Mouse (Mus musculus) heart, embryonic 11.5 days (tissue): ENCODE measurements around the gene Fam173a. TPM values are rescaled to one million over a fixed set of nuclear protein-coding genes. Genes with fewer than 3 reads are reported as not detected.
A peak's percentile ranks its signal among the peaks of the same experiment; 100 is the strongest.

Source experiments
- ATAC-seq: fragments of 200-750 bp; cut with Nextera tagmentation; replicated peaks from 2 replicates; pipeline ENCODE4 v1.8.0; 2017; ENCODE audit warnings: moderate library complexity; ENCODE audit not compliant: insufficient number of reproducible peaks, low FRiP score, low TSS enrichment
- H3K27ac ChIP-seq: fragments of 300-500 bp; sonication (generic); 2 replicates; pipeline ENCODE4 v1.5.1; 2014; ENCODE audit warnings: mild to moderate bottlenecking, low read depth, low read length
- H3K27me3 ChIP-seq: fragments of 300-500 bp; sonication (generic); 2 replicates; pipeline ENCODE4 v1.6.1; 2014; ENCODE audit warnings: mild to moderate bottlenecking, low read length, mixed read lengths; ENCODE audit not compliant: control insufficient read depth, insufficient read depth
- H3K36me3 ChIP-seq: fragments of 300-500 bp; sonication (generic); 2 replicates; pipeline ENCODE4 v1.6.1; 2014; ENCODE audit warnings: mild to moderate bottlenecking, low read length, moderate library complexity, mixed read lengths; ENCODE audit not compliant: control insufficient read depth, insufficient read depth
- H3K4me1 ChIP-seq: fragments of 300-500 bp; sonication (generic); 2 replicates; pipeline ENCODE4 v1.6.1; 2014; ENCODE audit warnings: low read length; ENCODE audit not compliant: control insufficient read depth, insufficient read depth
- H3K4me2 ChIP-seq: fragments of 300-500 bp; sonication (generic); 2 replicates; pipeline ENCODE4 v1.6.1; 2014; ENCODE audit warnings: mild to moderate bottlenecking, moderate library complexity
- H3K4me3 ChIP-seq: fragments of 300-500 bp; sonication (generic); 2 replicates; pipeline ENCODE4 v1.5.1; 2014; ENCODE audit warnings: low read depth, low read length
- H3K9ac ChIP-seq: fragments of 300-500 bp; sonication (generic); 2 replicates; pipeline ENCODE4 v1.6.1; 2014; ENCODE audit warnings: mild to moderate bottlenecking, low read depth, low read length, moderate library complexity
- H3K9me3 ChIP-seq: fragments of 300-500 bp; sonication (generic); replicated peaks from 2 replicates; pipeline ENCODE4 v1.6.1; 2016; ENCODE audit warnings: low read length; ENCODE audit not compliant: control insufficient read depth
- WGBS: fragments of 180-500 bp; shearing (Covaris S2); extraction: QIAGEN DNeasy Blood & Tissue Kit; methylation state at CpG from one replicate; pipeline ENCODE4 v1.1.7; 2014; ENCODE audit not compliant: insufficient replicate concordance; 5-methylcytosine and 5-hydroxymethylcytosine counted together
- polyA plus RNA-seq: library from polyadenylated mRNA; unstranded; fragments of >200 nt; fragmentation: Nextera tagmentation; extraction: Ambion mirVana; gene quantifications from 2 replicates; pipeline ENCODE4 v1.2.1, GENCODE M21; 2014

The Fam173a gene
- polyA plus RNA-seq, 1 experiment from 2014 or later = 74.0 TPM

DNA sequence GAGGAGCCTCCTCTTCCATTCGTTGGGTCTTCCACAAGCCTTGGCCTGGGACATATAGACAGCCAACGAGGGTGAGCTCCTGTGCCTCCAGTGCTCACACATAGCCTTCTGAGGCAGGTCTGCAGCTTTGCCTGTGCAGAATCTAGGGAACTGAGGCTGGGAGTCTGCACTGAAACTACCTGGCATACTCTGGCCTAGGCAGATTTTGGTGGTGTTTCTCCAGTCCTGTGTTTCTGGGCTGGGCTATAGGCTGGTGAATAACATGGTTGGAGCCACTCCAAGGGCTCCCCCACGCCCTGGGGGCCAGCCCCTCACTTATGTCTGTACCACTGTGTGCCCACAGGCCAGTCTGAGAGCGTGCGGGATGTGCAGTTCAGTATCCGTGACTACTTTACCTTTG is 32.6 kb upstream of the Fam173a start:
- WGBS = 85% methylated on average over 6 of the region's 6 CpGs
- no peak overlapping the region for H3K27ac ChIP-seq
- H3K4me3 ChIP-seq = peak overlapping the region; percentile 70; the same call in 1 of the 2 replicates
- no peak overlapping the region for H3K9ac ChIP-seq
- H3K36me3 ChIP-seq = peaks cover 16% of the 10 kb centered on the region
- no peak for ATAC-seq
- no peaks in the 10 kb centered on the region for H3K9me3 ChIP-seq
- H3K4me1 ChIP-seq = peaks cover 28% of the 10 kb centered on the region
- H3K27me3 ChIP-seq = peaks cover 15% of the 10 kb centered on the region
- H3K4me2 ChIP-seq = peak overlapping the region; percentile 97

DNA sequence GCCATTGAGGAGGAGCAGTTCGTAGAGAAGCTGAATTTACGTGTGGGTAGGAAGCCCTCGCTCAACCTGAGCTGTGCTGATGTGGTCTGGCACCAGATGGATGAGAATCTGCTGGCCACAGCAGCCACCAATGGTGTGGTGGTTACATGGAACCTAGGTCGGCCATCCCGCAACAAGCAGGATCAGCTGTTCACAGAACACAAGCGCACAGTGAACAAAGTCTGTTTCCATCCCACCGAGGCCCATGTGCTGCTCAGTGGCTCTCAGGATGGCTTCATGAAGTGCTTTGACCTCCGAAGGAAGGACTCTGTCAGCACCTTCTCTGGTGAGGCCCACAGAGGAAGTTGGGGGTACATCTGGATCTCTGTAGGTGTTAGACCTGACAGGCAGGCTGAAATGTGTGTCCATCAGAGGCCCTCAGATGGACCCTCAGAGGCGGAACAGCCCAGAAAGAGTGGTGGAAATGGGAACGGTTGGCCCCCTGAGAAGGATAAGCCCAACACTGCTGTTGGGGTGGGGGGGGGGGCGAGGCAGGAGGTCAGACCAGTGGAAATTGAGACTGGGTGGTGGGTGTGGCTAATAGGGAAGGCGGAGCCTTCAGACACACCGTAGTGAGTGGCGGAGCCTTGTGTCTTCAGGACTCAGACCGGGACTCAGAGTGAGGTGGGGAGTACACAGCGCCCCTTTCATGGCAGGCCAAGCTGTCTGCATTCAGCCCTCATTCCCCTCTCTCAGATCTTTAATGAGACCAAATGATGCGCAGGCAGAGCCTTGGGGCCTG is 31.9 kb upstream of the Fam173a start:
- Histone ChIP-seq H3K9ac (0 out of 2 replicates have a peak overlapping the region, but pooled peaks have one; percentile 12), H3K27ac (no peak overlapping the region)
- ATAC-seq = no peak

DNA sequence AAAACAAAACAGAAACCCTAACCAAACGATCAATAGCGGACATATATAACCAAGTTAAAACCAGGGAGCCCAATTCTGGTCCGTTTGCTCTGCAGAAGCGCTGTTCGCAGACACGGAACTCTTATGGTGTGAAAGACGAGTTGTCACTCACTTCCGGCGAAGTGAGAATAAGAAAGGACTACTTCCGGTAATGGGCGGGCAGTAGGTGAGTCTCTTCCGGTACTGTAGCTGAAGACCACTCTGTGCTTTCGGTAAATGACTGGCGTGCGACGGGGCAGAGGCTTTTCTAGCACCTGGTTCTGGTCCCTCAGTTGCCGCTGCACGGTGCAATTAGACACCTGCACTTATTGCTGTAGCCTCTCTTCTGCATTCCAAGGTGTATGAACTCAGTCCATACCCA is 30.8 kb upstream of the Fam173a start, which contains the start of gene Wdr24:
TSS of gene Wdr24 (plus strand) at position 176 of the 400 bp plus-strand sequence.
- ATAC-seq = no peak
- peak within 1 kb of the TSS; percentile 70 for H3K4me3 ChIP-seq
- peaks cover 11% of the 10 kb centered on the region for H3K36me3 ChIP-seq
- no peaks in the 10 kb centered on the region for H3K9me3 ChIP-seq
- peak within 1 kb of the TSS; percentile 83 for H3K9ac ChIP-seq
- H3K4me2 ChIP-seq = peak within 1 kb of the TSS; percentile 97
- H3K27ac ChIP-seq = peak within 1 kb of the TSS; percentile 35; the same call in 1 of the 2 replicates
- H3K27me3 ChIP-seq = peaks cover 33% of the 10 kb centered on the region
- H3K4me1 ChIP-seq = peaks cover 21% of the 10 kb centered on the region
- WGBS = under 1% methylated on average over 18 of the region's 18 CpGs

More for the DNA sequence above, 31.9 kb upstream of the Fam173a start:
- H3K27me3 ChIP-seq = peaks cover 22% of the 10 kb centered on the region
- H3K4me1 ChIP-seq = peaks cover 21% of the 10 kb centered on the region
- 58% methylated on average over 17 of the region's 17 CpGs for WGBS
- peak overlapping the region; percentile 97 for H3K4me2 ChIP-seq
- peaks cover 11% of the 10 kb centered on the region for H3K36me3 ChIP-seq
- no peaks in the 10 kb centered on the region for H3K9me3 ChIP-seq
- peak overlapping the region; percentile 70 for H3K4me3 ChIP-seq

DNA sequence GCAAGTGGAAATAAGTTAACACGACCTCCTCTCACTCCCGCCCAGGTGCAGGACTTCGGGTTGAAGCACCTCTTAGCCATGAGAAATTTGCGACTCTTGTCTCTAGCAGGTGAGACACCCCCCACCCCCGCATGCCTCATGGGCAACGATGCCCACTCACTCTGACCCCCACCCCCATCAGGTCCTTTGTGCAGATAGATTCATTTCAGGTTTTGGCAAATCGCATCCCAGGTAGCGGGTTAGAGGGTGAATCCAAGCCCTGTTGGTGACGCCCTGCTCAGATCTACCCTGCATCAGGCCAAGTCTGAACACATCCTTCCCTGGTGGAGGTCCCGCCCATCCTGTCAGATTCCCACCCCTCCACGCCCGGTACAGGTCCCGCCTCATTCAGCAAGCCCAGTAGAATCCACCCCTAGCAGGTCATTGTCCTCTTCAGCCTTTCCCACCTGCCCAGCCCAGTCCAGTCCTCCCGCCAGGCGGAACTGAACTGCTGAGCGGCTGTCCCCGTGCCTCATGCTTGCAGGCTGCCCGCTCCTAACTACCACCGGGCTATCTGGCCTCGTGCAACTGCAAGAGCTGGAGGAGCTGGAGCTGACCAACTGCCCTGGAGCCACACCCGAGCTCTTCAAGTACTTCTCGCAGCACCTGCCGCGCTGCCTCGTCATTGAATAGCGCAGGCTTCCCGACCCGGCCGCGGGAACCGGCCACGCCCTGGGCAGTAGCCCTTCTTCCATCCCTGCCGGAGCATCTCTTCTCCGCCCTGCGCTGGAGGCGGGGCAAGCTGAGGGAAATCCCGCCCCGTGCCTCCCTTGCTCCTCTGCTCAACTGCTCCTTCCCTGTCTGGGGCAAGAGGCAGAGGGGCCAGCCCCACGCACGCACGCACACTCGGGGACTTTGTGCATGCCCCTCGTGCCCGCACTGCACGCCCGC is 26.4 kb upstream of the Fam173a start:
- H3K9ac ChIP-seq = no peak overlapping the region
- H3K27ac ChIP-seq = no peak overlapping the region
- peaks cover 8% of the 10 kb centered on the region for H3K4me1 ChIP-seq
- H3K4me2 ChIP-seq = peak overlapping the region; percentile 35
- no peaks in the 10 kb centered on the region for H3K9me3 ChIP-seq
- peak overlapping the region; percentile 12 for H3K4me3 ChIP-seq
- 6% methylated on average over 46 of the region's 46 CpGs for WGBS
- no peaks in the 10 kb centered on the region for H3K36me3 ChIP-seq
- ATAC-seq = 0 out of 2 replicates have a peak, but pooled peaks have one; percentile 26
- peaks cover 63% of the 10 kb centered on the region for H3K27me3 ChIP-seq

DNA sequence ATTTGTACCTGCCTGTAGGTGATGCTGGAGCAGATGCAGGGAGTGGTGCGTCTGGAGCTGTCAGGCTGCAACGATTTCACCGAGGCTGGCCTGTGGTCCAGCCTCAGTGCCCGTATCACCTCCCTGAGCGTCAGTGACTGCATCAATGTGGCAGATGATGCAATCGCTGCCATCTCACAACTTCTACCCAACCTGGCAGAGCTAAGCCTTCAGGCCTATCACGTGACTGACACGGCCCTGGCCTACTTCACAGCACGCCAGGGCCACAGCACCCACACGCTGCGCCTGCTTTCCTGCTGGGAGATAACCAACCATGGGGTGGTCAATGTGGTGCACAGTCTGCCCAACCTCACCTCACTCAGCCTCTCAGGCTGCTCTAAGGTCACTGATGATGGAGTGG is 25.0 kb upstream of the Fam173a start:
- H3K27ac ChIP-seq = no peak overlapping the region
- no peaks in the 10 kb centered on the region for H3K36me3 ChIP-seq
- H3K4me3 ChIP-seq = no peak overlapping the region
- H3K9ac ChIP-seq = no peak overlapping the region
- peaks cover 70% of the 10 kb centered on the region for H3K27me3 ChIP-seq
- H3K9me3 ChIP-seq = no peaks in the 10 kb centered on the region
- no peak overlapping the region for H3K4me2 ChIP-seq
- 72% methylated on average over 11 of the region's 11 CpGs for WGBS
- ATAC-seq = no peak
- H3K4me1 ChIP-seq = peaks cover 4% of the 10 kb centered on the region; the same call in 1 of the 2 replicates

DNA sequence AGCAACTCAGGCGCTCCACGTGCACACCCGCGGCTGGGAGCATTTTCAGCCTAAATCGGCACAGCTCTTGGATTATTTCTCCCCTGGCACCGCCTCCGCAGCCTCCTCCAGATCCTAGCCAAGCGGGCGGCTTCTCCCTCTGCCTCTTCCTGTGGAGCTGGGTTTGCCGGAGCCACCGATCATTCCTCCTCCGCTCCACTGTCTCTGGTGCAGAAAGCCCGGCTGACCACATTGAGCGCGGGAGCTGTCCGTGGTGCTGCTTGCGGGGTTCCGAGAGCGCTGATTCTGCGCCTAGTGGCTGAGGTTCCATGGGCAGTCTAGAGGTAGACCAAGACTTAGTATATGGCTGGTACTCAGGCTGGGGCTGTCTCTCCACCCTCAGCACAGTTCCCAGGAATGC is 20.8 kb upstream of the Fam173a start:
- WGBS = under 1% methylated on average over 18 of the region's 20 CpGs
- H3K36me3 ChIP-seq = no peaks in the 10 kb centered on the region
- H3K4me1 ChIP-seq = peaks cover 9% of the 10 kb centered on the region
- H3K9me3 ChIP-seq = no peaks in the 10 kb centered on the region
- ATAC-seq = no peak
- no peak overlapping the region for H3K4me2 ChIP-seq
- no peak overlapping the region for H3K4me3 ChIP-seq
- peaks cover 80% of the 10 kb centered on the region for H3K27me3 ChIP-seq
- H3K27ac ChIP-seq = no peak overlapping the region
- H3K9ac ChIP-seq = no peak overlapping the region

DNA sequence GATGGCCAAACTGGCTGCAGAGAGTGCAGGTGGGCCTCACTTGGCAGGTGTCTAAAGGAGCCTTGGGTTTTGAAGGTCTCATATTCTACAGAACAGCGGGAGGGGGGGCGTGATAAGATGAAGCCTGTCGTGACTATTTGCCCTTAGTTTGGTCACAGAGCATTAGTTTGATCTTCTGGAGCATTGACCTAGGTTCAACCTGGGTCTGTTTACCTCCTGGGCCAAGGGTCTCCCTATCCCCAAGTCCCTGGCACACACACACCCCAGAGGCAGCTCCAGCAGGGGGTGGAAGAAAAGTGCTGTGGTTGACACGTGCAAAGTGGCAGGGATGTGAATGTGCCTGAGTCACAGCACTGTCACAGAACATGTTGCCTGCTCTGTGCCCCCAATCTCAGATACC is 18.2 kb upstream of the Fam173a start:
- Histone ChIP-seq H3K4me3 (no peak overlapping the region), H3K4me2 (no peak overlapping the region), H3K4me1 (peaks cover 9% of the 10 kb centered on the region), H3K9me3 (no peaks in the 10 kb centered on the region), H3K9ac (no peak overlapping the region), H3K27me3 (peaks cover 68% of the 10 kb centered on the region), H3K27ac (no peak overlapping the region), H3K36me3 (no peaks in the 10 kb centered on the region)
- 66% methylated on average over 4 of the region's 4 CpGs for WGBS
- ATAC-seq = no peak

DNA sequence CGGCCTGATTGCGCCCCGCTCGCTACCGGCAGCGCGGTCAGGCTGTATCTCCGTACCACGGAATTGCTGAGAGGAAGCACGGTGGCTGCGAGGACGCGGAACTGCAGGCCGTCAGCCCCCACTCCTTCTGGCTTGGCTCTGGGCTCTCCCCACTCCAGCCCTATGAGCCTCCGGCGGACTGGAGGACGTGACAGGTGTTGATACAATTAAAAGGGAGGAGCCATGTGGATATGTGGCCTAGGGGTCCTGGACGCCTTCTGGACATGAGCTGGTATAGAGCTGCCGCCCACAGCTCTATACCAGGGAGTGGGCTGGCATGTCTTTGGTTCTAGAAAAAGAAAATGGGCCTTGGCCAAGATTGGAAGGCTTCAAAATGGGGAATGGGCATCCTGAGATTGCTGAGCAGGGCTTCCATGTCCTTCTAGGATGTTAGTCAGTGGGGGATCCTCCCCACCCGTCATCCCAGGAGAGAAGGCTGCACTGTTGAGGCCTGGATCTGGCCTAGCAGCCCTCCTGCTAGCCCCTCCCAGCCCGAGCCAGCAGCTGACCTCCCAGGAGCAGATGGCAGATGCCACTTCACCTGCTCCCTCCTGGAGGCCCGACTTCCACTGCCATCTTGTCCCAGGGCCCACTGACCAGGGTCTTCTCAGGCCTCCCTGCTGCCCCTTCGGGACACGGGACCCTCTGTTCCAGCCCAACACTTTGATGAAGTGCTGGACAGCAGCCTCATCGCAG is 17.1 kb upstream of the Fam173a start:
- Histone ChIP-seq H3K27ac (no peak overlapping the region), H3K9ac (peak overlapping the region; percentile 60), H3K27me3 (peaks cover 62% of the 10 kb centered on the region), H3K36me3 (no peaks in the 10 kb centered on the region), H3K4me2 (peak overlapping the region; percentile 98), H3K4me1 (peaks cover 9% of the 10 kb centered on the region), H3K9me3 (no peaks in the 10 kb centered on the region), H3K4me3 (peak overlapping the region; percentile 69)
- ATAC-seq = peak; percentile 12; the same call in 1 of the 2 replicates
- WGBS = 7% methylated on average over 24 of the region's 25 CpGs
